Mouse (Mus musculus) neural tube, embryonic 10.5 days (tissue): ENCODE results near the gene Trpc7.

ENCODE experiments used
- DNase-seq: peaks from one replicate; pipeline ENCODE4 v3.0.0-alpha.2; 2017; ENCODE audit warnings: low spot score; ENCODE audit errors: extremely low spot score

Trpc7 gene

GRCm38 (mm10) chr13:56792844-56793243 lies 102.9 kb downstream of the Trpc7 start:
- no peak for DNase-seq

GRCm38 (mm10) chr13:56790683-56791082 lies 105.1 kb downstream of the Trpc7 start:
- no peak for DNase-seq

GRCm38 (mm10) chr13:56782621-56783020 lies 113.2 kb downstream of the Trpc7 start:
- no peak for DNase-seq

DNA sequence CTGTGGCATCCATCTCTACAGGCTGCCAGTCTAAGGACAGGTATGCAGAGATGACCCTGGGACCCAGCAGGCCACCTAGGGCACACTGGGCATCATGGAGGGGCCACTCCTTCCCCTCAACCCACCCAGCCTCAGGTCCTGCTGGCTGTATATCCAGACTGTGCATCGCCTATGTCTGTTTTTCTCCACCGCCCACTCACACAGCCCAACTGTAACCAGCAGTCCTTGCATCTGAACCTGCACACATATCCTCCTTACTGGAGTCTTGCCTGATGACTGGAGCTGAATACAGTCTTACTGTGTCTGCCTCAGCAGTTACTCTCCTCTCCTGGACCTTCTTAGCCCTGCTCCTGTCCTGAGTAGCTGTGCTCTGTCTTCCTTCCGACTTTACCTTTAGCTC lies 114.1 kb downstream of the Trpc7 start:
- DNase-seq, result no peak

GRCm38 (mm10) chr13:56780746-56781469 lies 114.9 kb downstream of the Trpc7 start:
- DNase-seq, result no peak

- no peak for DNase-seq
Measured at GRCm38 (mm10) chr13:56774304-56774703, 121.5 kb downstream of the Trpc7 start.

- DNase-seq, result no peak
Measured at GRCm38 (mm10) chr13:56773262-56773870, 122.4 kb downstream of the Trpc7 start.

- DNase-seq, result no peak
Measured at GRCm38 (mm10) chr13:56772592-56772991, 123.2 kb downstream of the Trpc7 start.

- no peak for DNase-seq
Measured at GRCm38 (mm10) chr13:56770786-56771185, 125.0 kb downstream of the Trpc7 start.

GRCm38 (mm10) chr13:56770136-56770578 lies 125.6 kb downstream of the Trpc7 start:
- DNase-seq, result no peak

- DNase-seq, result no peak
Measured at GRCm38 (mm10) chr13:56769431-56769830, 126.4 kb downstream of the Trpc7 start.

DNA sequence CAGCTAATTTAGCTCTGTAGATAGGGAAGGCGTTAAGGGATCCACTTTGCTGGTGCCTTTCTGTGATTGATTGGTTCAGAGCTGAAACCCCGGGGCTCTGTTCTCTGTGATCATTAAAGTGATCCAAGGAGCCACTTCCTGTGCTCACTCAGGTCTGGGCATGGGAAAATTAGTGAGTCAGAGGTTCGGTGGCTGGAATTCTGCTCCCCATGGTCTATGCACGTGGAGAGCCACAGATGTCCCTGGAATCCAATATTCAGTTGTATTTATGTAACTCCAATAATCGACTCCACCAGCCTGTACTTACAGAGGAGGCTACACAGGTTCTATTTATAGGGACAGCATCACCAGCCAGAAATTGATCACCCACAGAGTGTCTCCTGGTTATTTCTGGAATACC lies 129.6 kb downstream of the Trpc7 start:
- DNase-seq, result no peak

GRCm38 (mm10) chr13:56765284-56766032 lies 130.3 kb downstream of the Trpc7 start:
- DNase-seq, result no peak

GRCm38 (mm10) chr13:56762446-56763229 lies 133.2 kb downstream of the Trpc7 start:
- no peak for DNase-seq

DNA sequence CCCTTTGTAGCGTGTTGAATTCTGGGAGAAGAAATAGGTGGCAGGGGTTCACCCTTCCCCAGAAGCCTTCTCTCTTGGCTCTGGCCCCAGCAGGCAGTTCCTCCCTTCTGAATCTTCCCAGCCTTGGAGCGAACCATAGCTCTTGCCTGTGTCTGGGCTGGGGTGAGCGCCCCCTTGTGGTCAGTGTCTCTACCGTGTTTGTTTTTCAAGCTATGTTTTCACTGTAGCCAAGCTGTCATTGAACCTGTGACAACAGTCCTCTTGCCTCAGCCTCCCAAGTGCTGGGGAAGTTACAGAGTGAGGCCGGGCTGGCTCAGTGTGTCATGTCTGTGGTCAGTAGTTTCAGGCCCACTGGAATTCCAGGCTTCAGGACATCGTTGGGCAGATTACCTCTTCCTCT lies 137.3 kb downstream of the Trpc7 start:
- DNase-seq, result peak; percentile 87

DNA sequence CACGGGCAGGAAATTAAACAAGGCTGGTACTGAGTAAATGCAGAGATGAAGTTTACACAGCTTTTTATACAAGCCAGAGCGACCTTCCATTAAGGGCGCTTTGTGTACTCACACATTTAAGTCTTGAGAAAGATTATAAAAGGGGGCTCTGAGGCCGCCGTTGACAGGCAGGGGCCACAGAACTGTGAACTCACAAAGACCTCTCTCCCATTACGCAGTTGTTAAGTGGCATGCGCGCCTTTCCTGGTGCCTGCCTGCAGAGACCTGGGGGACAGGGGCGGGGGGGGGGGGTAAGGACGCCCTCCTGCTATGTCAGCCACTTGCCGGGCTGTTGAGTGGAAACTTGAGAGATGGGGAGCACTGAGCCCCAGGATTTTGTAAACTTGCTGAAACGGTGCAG lies 138.6 kb downstream of the Trpc7 start:
- no peak for DNase-seq

DNA sequence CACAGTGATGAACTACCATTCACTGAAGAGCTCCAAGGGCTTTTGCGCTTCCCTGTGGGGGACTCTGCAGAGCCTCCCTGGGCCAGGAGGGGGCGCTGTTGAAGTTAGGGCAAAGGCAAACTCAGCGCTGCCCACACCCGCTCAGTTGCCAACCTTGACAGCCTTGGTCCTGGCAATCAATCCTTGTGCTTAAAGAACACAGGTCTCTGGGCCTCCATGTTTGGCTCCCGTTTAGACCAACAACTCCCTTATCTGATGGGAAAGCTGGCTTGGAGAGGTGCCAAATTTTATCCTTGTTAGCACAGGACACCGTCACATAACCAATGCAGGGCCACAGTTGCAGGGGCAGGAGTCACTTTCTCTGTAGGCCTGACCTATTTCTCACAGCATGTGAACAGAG lies 139.9 kb downstream of the Trpc7 start:
- no peak for DNase-seq

DNA sequence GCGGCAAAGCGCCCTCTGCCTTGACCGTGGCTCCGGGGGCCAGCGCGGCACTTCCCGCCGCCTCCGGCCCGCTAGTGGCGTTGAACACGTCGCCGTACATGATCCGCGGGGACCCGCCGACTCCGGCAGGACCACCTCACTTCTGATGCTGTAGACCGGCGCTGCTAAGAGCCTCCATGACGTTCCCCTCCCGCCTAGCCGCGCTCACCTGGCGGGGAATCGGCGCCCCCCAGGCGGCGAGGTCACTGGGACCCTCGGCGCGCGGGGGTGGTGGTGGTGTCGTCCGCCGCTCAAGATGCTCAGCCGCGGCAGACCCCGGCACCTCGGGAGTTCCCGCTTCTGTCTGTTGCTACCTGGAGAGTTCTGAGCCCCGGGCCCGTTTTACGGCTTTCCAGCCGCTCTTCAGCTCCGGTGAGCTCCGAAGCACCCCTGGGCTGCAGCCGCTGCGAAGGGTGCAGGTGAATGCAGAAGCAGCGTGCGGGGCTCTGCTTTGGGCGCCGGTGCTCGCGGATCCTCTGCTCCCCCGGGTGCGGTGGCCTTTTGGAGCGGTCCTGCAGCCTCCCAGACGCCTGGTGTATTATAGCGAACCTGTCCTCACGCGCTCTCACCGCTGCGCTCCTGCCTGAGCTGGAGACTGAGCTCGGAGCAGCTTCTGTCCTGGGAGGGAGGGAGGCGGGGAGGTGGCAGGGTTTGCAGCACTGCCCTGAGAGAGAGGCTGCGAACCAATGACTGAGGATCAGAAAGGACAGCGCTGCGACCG lies 142.4 kb downstream of the Trpc7 start, which contains the start of gene Gm45623:
Gene Gm45623 (minus strand): TSS at position 636 of the 760 bp plus-strand sequence.
- peak; percentile 56 for DNase-seq

- peak; percentile 57 for DNase-seq
Measured at GRCm38 (mm10) chr13:56752474-56753191, 143.2 kb downstream of the Trpc7 start.

GRCm38 (mm10) chr13:56751774-56752173 lies 144.0 kb downstream of the Trpc7 start:
- DNase-seq, result no peak
